Mouse (Mus musculus) liver, adult (tissue): ENCODE measurements around the gene Osbp.

ENCODE experiments used
- GATA4 ChIP-seq: IDR thresholded peaks from 2 replicates; pipeline ENCODE4 v1.6.1; 2014; ENCODE audit warnings: mild to moderate bottlenecking, low read length; ENCODE audit not compliant: insufficient replicate concordance

The Osbp gene

DNA sequence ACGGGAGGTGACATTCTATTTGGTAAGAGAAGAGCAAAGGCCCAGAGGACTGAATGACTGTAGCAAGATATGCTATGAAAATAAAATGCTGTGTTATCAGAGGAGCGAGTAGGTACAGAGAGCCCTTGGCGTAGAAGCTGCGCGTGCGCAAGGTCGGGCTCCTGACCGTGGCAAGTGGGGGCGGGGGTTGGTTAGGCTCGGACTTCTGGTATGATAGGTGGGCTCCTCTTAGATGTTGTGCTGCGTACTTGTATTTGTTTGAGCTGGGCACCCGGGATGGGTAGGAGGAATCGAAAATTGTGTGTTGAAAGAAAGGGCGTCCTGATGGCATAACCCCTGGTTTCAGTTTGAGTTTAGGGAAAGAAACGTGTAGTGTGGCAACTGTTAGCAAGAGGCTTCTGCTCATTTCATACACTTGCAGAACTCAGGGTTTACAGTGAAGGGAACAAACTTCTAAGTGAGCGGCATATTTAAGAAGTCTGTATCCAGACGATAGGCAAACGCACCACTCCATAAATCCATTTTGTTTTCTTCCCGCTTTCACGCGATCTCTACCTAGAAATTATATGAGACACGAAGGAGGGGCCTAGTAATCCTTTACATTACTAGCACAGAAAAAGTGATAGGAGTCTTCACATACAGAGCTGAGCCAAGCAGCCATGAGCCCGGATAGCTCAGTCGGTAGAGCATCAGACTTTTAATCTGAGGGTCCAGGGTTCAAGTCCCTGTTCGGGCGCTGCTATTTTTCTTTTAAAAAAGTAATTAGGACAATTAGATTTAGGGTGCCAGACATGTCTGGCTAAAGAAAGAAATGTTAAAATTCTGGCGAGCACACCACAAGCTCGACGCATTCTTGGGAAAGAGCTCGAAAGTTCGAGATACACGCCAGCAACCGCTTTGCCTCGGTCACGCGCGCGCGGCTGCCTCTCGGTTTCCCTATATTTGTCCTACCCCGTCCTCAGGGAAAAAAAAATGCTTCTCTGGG lies 39.9 kb downstream of the Osbp start:
- no peak for TF ChIP-seq GATA4

- TF ChIP-seq GATA4 = no peak
These were observed 40.7 kb downstream of the Osbp start for GRCm38 (mm10) chr19:12006361-12006947.

DNA sequence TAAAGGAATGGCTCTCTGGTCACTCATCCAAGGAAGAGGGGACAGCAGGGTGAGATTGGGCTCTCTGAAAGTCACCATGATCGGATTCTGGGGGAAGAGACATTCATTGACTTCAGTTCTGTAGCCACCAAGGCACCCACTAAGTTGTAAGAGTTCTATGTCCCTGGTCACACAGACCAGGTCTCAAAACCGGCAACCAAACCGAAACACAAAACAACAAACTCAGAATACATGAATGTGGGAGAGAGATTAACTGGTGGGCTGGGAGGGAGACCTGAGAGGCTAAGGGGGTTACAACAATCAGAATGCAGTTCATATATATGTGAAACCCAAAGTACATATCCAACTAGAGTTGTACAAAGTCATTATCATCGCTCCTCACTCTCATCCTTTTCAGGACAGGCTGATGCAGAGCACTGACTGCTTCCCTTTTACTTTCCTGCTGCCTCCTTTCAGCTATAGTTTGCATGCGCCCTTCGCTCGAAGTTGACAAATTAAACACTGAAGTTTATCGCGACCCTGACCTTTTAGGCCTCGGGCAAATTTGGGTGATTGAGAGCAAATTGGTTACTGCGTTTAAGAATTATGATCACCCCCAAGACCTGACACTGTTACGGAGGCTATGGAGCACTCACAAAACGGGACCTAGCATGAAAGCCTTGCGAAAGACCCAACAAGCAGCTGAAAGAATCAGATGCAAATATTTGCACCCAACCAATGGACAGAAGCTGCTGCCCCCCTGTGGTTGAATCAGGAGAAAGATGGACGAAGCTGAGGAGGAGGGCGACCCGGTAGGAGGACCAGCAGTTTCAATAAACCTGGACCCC lies 41.6 kb downstream of the Osbp start:
- TF ChIP-seq GATA4 = no peak

- no peak for TF ChIP-seq GATA4
These were observed 43.0 kb downstream of the Osbp start for GRCm38 (mm10) chr19:12008410-12009380.

- TF ChIP-seq GATA4 = no peak
These were observed 44.0 kb downstream of the Osbp start for GRCm38 (mm10) chr19:12009501-12010280.

GRCm38 (mm10) chr19:12010281-12010771 lies 44.6 kb downstream of the Osbp start:
- TF ChIP-seq GATA4 = peak; percentile 28; the same call in 1 of the 2 replicates

- no peak for TF ChIP-seq GATA4
These were observed 45.3 kb downstream of the Osbp start for GRCm38 (mm10) chr19:12010916-12011559.

GRCm38 (mm10) chr19:12011560-12012556 lies 46.1 kb downstream of the Osbp start:
- peak; percentile 71; the same call in 1 of the 2 replicates for TF ChIP-seq GATA4

DNA sequence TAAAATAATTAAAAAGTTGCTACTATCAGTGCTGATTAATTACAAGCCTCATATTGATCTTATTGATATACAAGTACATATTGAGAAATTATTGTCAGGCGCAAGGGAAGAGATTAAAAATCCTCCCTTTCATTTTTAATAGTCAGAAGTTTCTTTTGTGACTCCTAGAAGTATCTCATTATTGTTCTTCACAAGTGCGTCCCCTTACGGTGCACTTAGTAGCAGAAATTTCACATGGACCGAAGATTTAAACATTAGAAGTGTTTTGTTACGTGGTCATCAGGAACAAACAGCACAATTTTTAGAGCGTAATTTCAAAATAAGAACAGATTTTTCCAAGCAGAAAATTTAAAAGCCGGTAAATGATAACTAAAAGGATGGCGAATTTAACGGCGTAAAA lies 46.9 kb downstream of the Osbp start:
- no peak for TF ChIP-seq GATA4

DNA sequence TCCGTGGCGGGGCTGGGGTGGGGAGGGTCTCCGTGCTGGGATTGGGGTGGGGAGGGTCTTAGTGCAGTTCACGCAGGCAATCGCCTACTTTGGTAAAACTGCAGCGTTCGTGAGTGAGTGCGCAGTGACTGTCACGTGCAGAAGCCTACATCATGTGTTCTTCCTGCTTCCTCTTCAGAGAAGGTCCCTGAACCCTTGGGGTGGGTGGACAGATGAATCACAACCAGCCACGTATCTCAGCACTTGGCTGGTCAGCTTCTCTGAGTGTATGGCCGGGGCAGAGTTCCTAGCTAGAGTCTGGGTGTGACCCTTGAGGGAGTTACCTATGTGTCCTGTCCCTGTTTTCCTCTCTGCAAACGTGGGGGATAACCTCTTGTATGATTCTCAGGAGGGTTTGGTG lies 47.5 kb downstream of the Osbp start:
- TF ChIP-seq GATA4 = no peak

DNA sequence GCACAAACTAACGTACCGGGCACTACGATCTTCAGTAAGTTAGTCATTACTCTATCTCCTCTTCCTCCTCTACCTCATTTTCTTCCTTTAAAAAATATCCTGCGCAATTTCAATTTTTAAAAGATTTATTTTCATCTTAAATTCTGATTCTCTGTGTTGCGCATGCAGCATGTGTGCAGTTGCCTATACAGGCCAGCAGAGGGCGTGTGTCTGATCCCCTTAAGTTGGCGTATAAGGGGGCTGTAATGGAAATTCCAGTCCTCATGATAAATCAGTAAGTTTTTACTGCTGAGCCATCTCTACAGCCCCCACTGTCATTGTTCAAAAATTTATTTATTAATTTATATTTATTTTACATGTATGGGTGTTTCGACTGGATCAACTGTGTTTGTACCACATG lies 50.0 kb downstream of the Osbp start:
- no peak for TF ChIP-seq GATA4

- no peak for TF ChIP-seq GATA4
These were observed 50.5 kb downstream of the Osbp start for GRCm38 (mm10) chr19:12016192-12016591.
